Mouse (Mus musculus) stomach, adult 2 months (tissue): ENCODE results near the gene Raf1. TPM values are rescaled to one million over a fixed set of nuclear protein-coding genes. Genes with fewer than 3 reads are reported as not detected.

ENCODE experiments used
- polyA plus RNA-seq: library from polyadenylated mRNA; depleted of rRNA; stranded (reverse); fragments of >200 nt; gene quantifications from 2 replicates; pipeline ENCODE4 v1.2.3, GENCODE M21; 2012; rRNA removed

The Raf1 gene
- 113 and 124 TPM in 2 replicates for polyA plus RNA-seq

DNA sequence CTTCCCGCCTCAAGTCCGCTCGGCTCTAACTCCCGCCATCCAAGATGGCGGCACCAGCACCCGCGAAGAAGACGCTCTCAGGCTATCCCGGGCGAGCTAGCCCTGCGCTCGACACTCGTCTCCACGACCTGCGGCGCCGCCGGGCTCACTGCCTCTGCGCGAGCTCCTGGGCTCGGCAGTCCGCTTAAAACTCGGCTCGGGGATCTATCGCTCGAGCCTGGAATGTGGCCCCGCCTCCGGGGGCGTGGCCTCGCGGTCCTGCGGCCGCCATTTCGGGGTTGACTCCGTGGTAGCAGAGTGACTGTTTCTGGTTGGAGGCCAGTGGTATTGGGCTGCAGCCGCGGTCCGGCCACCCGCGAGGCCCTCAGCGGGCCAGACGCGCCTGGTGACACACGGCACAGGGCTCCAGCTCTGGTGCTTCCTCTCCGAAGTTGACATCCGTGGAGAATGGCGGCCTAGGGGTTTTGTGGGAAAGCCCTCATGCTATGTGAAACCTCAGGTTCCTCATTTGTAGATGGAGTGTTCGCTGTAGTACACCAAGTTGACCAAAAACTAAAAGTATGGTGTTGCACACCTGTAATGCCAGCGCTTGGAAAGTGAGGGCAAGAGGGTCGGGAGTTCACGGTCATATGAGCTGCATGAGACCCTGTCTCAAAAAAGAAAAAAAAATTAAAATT, at the start of gene Raf1:
TSS of gene Raf1 (minus strand) at position 184 of the 677 bp plus-strand sequence.

DNA sequence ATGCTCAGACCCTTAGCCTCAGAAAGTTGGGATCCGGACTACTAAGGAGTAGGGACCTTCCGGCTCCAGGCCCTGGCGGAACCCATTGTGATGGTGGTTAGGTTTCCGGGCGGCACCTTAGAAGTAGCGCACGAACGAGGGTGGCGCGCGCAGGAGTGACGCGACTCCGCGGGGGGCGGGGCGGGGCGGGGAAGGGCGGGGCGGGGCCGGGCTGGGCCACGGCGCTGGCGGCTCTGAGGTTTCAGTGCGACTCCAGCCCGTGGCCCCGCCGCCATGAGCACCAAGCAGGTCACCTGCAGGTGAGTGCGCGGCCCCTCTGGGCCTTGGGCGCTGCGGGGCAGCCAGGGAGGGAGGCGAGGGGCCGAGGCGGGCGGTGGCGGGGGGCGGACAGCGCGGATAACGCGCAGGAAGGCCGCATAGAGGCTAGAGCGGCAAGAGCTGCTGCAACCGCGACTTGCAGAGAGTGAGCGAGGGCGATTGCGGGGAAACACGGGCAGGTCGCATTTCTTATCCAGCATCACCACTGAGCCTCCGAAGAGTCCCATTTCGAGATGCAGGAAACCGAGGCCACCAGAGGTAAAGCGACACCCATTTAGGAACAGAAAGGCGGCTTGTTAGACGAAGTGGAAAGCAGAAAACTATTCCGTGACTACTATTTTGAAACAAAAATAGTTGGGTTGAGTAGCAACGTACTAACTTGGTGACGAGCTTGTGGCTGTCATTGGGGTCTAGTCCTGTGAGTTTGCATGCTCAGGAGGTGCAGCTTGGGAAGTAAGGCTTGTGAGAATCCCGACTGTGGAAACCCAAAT, 74.5 kb downstream of the Raf1 start, which contains the start of gene Mkrn2:
TSS of gene Mkrn2 (plus strand) at position 188 of the 809 bp plus-strand sequence.

DNA sequence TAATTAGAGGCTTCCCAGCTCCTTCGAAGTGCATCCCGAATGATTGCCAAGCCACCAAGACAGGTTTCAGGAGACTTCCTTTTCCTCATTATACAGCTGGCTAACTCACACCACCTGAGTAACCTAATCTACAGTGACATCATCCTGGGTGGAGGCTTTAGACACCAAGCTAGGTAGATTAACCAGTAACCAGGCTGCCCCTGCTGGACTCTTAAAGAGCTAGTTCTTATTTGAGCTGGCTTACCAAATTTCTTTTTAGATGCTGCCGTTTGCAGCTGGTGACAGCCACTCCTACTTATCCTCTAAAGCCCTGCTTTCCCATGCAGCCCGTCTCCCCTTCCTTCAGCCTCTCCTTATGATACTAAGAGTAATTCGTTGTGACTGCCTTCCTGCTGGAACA, 84.0 kb downstream of the Raf1 start, which contains the start of gene Mkrn2os:
TSS of gene Mkrn2os (minus strand) at position 119 of the 400 bp plus-strand sequence.

Other genes with a start within 250 kb of the Raf1 start
- gene Tsen2, start 132.0 kb downstream of the Raf1 start, polyA plus RNA-seq, result 0.96 and 1.9 TPM in 2 replicates
- gene Mkrn2os, start 84.1 kb downstream of the Raf1 start, polyA plus RNA-seq, result 17.3 and 18.1 TPM in 2 replicates
- gene Mkrn2, start 74.7 kb downstream of the Raf1 start, polyA plus RNA-seq, result 45.7 and 56.0 TPM in 2 replicates
- 21.0 and 36.1 TPM in 2 replicates for gene Tmem40, start 85.8 kb upstream of the Raf1 start, polyA plus RNA-seq
- 2.2 and 2.4 TPM in 2 replicates for gene Cand2, start 97.9 kb upstream of the Raf1 start, polyA plus RNA-seq
- gene Rpl32, start 132.1 kb upstream of the Raf1 start, polyA plus RNA-seq, result 68.1 and 71.4 TPM in 2 replicates
- 0.08 and 0.14 TPM in 2 replicates for gene Efcab12, start 161.8 kb upstream of the Raf1 start, polyA plus RNA-seq
- 0.08 and 0.24 TPM in 2 replicates for gene Mbd4, start 176.7 kb upstream of the Raf1 start, polyA plus RNA-seq
- gene Ift122, start 176.8 kb upstream of the Raf1 start, polyA plus RNA-seq, result 5.7 and 5.8 TPM in 2 replicates